Mouse (Mus musculus): Measurements from ENCODE around the gene Kansl1. TPM values are rescaled to one million over a fixed set of nuclear protein-coding genes. Genes with fewer than 3 reads are reported as not detected.

Kansl1 gene
- polyA plus RNA-seq, 1 experiment = 60.1 TPM

GRCm38 (mm10) chr11:104431807-104432206, 36.9 kb downstream of the Kansl1 start:
- Histone ChIP-seq H3K27me3 (ENCODE audit: control insufficient read depth, insufficient read depth, low read length) (no peaks in the 10 kb centered on the region), H3K27ac (ENCODE audit: insufficient read depth, low read depth, low read length) (no peak overlapping the region), H3K4me3 (ENCODE audit: low read depth, low read length) (no peak overlapping the region), H3K4me1 (ENCODE audit: control insufficient read depth, insufficient read depth, insufficient read length, low read length) (peaks cover 5% of the 10 kb centered on the region; the same call in 1 of the 2 replicates), H3K36me3 (ENCODE audit: control insufficient read depth, insufficient read depth, low read length) (peaks cover 1% of the 10 kb centered on the region; the same call in 1 of the 2 replicates)
- no peak for TF ChIP-seq CTCF (IDR thresholded peaks at IDR 0.05; ENCODE audit: extremely low read depth, insufficient read length, insufficient replicate concordance, low read depth, low read length)
- no peak for TF ChIP-seq POLR2A (IDR thresholded peaks at IDR 0.05; ENCODE audit: low read depth, low read length)
- WGBS = 53% methylated on average over 1 of the region's 1 CpGs

DNA sequence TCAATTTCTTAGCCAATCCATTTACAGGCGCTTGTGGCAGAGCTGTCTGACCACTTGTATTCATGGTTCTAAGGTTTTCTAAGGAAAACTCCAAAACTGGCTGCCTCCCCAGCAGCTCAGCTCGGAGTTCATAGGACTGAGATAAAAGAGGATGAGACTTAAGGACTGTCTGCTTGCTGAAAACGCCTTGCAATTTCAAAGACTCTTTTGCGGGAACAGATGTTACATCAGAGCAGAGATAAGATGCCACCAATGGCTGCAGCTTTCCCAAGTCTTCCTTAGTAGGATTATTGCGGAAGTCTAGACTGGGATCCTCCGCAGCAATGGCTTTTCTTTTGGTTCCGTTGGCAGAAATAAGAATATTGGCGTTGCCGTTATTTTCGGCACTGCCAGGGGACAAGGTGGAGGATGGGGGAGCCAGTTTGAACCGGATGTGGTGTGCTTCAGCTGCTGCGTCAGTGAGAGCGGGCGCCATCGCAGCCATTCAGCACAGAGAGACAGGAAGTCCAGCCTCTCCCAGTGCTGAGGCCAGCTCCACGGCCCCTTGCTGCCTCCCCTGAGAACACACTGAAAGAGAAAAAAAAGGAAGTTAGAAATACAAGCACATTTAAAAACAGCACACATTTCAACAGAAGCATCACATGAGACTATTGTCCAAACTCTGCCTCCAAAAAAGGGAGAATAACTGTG, 43.8 kb downstream of the Kansl1 start:
- Histone ChIP-seq H3K27me3 (ENCODE audit: control insufficient read depth, insufficient read depth, low read length) (no peaks in the 10 kb centered on the region), H3K27ac (ENCODE audit: insufficient read depth, low read depth, low read length) (no peak overlapping the region), H3K4me1 (ENCODE audit: control insufficient read depth, insufficient read depth, insufficient read length, low read length) (no peaks in the 10 kb centered on the region), H3K36me3 (ENCODE audit: control insufficient read depth, insufficient read depth, low read length) (peaks cover 22% of the 10 kb centered on the region), H3K4me3 (ENCODE audit: low read depth, low read length) (no peak overlapping the region)
- TF ChIP-seq CTCF (IDR thresholded peaks at IDR 0.05; ENCODE audit: extremely low read depth, insufficient read length, insufficient replicate concordance, low read depth, low read length) = no peak
- no peak for TF ChIP-seq POLR2A (IDR thresholded peaks at IDR 0.05; ENCODE audit: low read depth, low read length)
- 78% methylated on average over 16 of the region's 16 CpGs for whole genome bisulfite sequencing

DNA sequence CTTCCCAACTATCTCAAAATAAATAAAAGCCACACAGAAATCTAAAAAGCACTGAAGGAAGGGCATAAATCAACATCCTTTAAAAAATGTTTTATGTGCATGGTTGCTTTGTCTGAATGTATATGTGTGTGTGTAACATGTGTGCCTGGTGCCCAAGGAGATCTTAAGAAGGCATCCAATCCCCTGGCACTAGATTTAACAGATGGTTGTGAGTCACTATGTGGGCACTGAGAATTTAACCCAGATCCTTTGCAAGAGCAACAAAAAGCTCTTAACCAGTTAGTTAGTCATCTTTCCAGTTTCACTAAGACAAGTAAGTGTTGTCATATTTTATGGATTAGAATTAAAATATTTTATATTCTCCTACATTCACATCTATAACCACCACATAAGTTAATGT, 56.4 kb downstream of the Kansl1 start:
- H3K27me3 ChIP-seq (ENCODE audit: control insufficient read depth, insufficient read depth, low read length) = no peaks in the 10 kb centered on the region
- H3K27ac ChIP-seq (ENCODE audit: insufficient read depth, low read depth, low read length) = no peak overlapping the region
- peaks cover 6% of the 10 kb centered on the region for H3K36me3 ChIP-seq (ENCODE audit: control insufficient read depth, insufficient read depth, low read length)
- TF ChIP-seq CTCF (IDR thresholded peaks at IDR 0.05; ENCODE audit: extremely low read depth, insufficient read length, insufficient replicate concordance, low read depth, low read length) (no peak), POLR2A (IDR thresholded peaks at IDR 0.05; ENCODE audit: low read depth, low read length) (no peak)
- H3K4me3 ChIP-seq (ENCODE audit: low read depth, low read length) = no peak overlapping the region
- no peaks in the 10 kb centered on the region for H3K4me1 ChIP-seq (ENCODE audit: control insufficient read depth, insufficient read depth, insufficient read length, low read length)

DNA sequence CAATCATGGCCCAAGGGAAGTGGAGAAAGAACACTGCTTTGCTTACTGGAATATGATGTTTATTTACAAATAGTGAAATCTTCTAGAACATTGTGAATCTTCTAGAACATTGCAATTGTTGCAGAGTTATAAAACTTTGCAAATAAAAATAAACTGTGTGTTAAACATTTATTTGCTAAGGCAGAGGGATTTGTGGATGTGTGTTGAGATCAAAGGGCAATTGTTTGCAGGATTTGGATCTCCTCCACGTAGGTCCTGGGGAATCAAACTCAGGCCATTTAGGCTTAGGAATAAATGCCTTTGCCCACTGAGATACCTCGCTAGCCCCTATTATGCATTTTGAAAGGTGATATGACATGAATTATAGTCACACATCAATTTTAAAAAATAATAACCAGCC, 61.3 kb downstream of the Kansl1 start:
- Histone ChIP-seq H3K27me3 (ENCODE audit: control insufficient read depth, insufficient read depth, low read length) (no peaks in the 10 kb centered on the region), H3K36me3 (ENCODE audit: control insufficient read depth, insufficient read depth, low read length) (peaks cover 10% of the 10 kb centered on the region), H3K27ac (ENCODE audit: insufficient read depth, low read depth, low read length) (no peak overlapping the region), H3K4me1 (ENCODE audit: control insufficient read depth, insufficient read depth, insufficient read length, low read length) (no peaks in the 10 kb centered on the region), H3K4me3 (ENCODE audit: low read depth, low read length) (no peak overlapping the region)
- 42% methylated on average over 2 of the region's 2 CpGs for WGBS
- no peak for TF ChIP-seq CTCF (IDR thresholded peaks at IDR 0.05; ENCODE audit: extremely low read depth, insufficient read length, insufficient replicate concordance, low read depth, low read length)
- TF ChIP-seq POLR2A (IDR thresholded peaks at IDR 0.05; ENCODE audit: low read depth, low read length) = no peak

DNA sequence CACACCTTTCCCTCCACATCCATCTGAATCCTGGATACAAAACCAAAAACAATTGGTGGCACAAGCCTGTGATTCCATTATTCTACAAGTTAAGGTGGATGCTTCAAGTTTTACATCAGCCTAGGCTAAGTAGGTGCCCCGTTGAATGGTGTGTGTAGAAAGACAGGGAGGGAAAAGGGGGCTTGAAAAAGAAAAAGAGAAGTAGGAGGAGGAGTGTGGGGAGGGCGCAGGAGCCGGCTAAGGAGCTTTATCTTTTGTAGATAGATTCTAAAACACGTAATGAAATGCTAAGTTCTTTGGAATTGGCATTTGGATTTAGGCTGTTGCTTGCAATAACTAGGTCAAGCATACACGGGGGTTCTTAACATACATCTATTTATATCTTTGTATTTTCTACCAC, 67.7 kb downstream of the Kansl1 start:
- TF ChIP-seq CTCF (IDR thresholded peaks at IDR 0.05; ENCODE audit: extremely low read depth, insufficient read length, insufficient replicate concordance, low read depth, low read length) (no peak), POLR2A (IDR thresholded peaks at IDR 0.05; ENCODE audit: low read depth, low read length) (no peak)
- no peak overlapping the region for H3K4me3 ChIP-seq (ENCODE audit: low read depth, low read length)
- H3K27ac ChIP-seq (ENCODE audit: insufficient read depth, low read depth, low read length) = no peak overlapping the region
- peaks cover 4% of the 10 kb centered on the region; the same call in 1 of the 2 replicates for H3K4me1 ChIP-seq (ENCODE audit: control insufficient read depth, insufficient read depth, insufficient read length, low read length)
- peaks cover 10% of the 10 kb centered on the region for H3K36me3 ChIP-seq (ENCODE audit: control insufficient read depth, insufficient read depth, low read length)
- no peaks in the 10 kb centered on the region for H3K27me3 ChIP-seq (ENCODE audit: control insufficient read depth, insufficient read depth, low read length)
- WGBS = 74% methylated on average over 5 of the region's 5 CpGs

GRCm38 (mm10) chr11:104399459-104400216, 69.0 kb downstream of the Kansl1 start:
- H3K36me3 ChIP-seq (ENCODE audit: control insufficient read depth, insufficient read depth, low read length) = peaks cover 10% of the 10 kb centered on the region
- WGBS = 61% methylated on average over 4 of the region's 4 CpGs
- no peak for TF ChIP-seq CTCF (IDR thresholded peaks at IDR 0.05; ENCODE audit: extremely low read depth, insufficient read length, insufficient replicate concordance, low read depth, low read length)
- no peak for TF ChIP-seq POLR2A (IDR thresholded peaks at IDR 0.05; ENCODE audit: low read depth, low read length)
- H3K27ac ChIP-seq (ENCODE audit: insufficient read depth, low read depth, low read length) = no peak overlapping the region
- peaks cover 5% of the 10 kb centered on the region; the same call in 1 of the 2 replicates for H3K4me1 ChIP-seq (ENCODE audit: control insufficient read depth, insufficient read depth, insufficient read length, low read length)
- no peak overlapping the region for H3K4me3 ChIP-seq (ENCODE audit: low read depth, low read length)
- no peaks in the 10 kb centered on the region for H3K27me3 ChIP-seq (ENCODE audit: control insufficient read depth, insufficient read depth, low read length)

- Histone ChIP-seq H3K27ac (ENCODE audit: insufficient read depth, low read depth, low read length) (no peak overlapping the region), H3K4me3 (ENCODE audit: low read depth, low read length) (no peak overlapping the region), H3K27me3 (ENCODE audit: control insufficient read depth, insufficient read depth, low read length) (no peaks in the 10 kb centered on the region), H3K4me1 (ENCODE audit: control insufficient read depth, insufficient read depth, insufficient read length, low read length) (peaks cover 11% of the 10 kb centered on the region; the same call in 1 of the 2 replicates), H3K36me3 (ENCODE audit: control insufficient read depth, insufficient read depth, low read length) (0 out of 2 replicates have a peak, but pooled peaks cover 3% of the 10 kb centered on the region)
- TF ChIP-seq POLR2A (IDR thresholded peaks at IDR 0.05; ENCODE audit: low read depth, low read length) = no peak
- no peak for TF ChIP-seq CTCF (IDR thresholded peaks at IDR 0.05; ENCODE audit: extremely low read depth, insufficient read length, insufficient replicate concordance, low read depth, low read length)
- 82% methylated on average over 2 of the region's 2 CpGs for WGBS
Measured at GRCm38 (mm10) chr11:104395648-104396047, 73.0 kb downstream of the Kansl1 start.
